Mouse (Mus musculus): Measurements from ENCODE around the gene Lrp4. TPM values are rescaled to one million over a fixed set of nuclear protein-coding genes. Genes with fewer than 3 reads are reported as not detected.
A peak's percentile ranks its signal among the peaks of the same experiment; 100 is the strongest.

Lrp4 gene
- polyA plus RNA-seq, 1 experiment, result 5.9 TPM

GRCm38 (mm10) chr2:91462196-91462595, 4.9 kb downstream of the Lrp4 start:
- DNase-seq, result no peak
- WGBS, result 76% methylated on average over 2 of the region's 2 CpGs
- no peaks in the 10 kb centered on the region for H3K27me3 ChIP-seq (ENCODE audit: control insufficient read depth, insufficient read depth, low read length)
- H3K4me1 ChIP-seq (ENCODE audit: control insufficient read depth, insufficient read depth, low read length), result no peaks in the 10 kb centered on the region
- no peak overlapping the region for H3K27ac ChIP-seq (ENCODE audit: insufficient read depth, low read length)
- no peak for TF ChIP-seq CTCF (IDR thresholded peaks at IDR 0.05; ENCODE audit: borderline replicate concordance, insufficient read depth, low read depth, low read length)
- no peak for TF ChIP-seq POLR2A (IDR thresholded peaks at IDR 0.05; ENCODE audit: borderline replicate concordance, insufficient read depth, low read length)
- H3K4me3 ChIP-seq (replicated peaks; ENCODE audit: insufficient read depth, low read depth, low read length), result no peak overlapping the region

GRCm38 (mm10) chr2:91462681-91463080, 5.4 kb downstream of the Lrp4 start:
- WGBS, result 41% methylated on average over 12 of the region's 12 CpGs
- TF ChIP-seq POLR2A (IDR thresholded peaks at IDR 0.05; ENCODE audit: borderline replicate concordance, insufficient read depth, low read length) (no peak), CTCF (IDR thresholded peaks at IDR 0.05; ENCODE audit: borderline replicate concordance, insufficient read depth, low read depth, low read length) (no peak)

GRCm38 (mm10) chr2:91465934-91466333, 8.6 kb downstream of the Lrp4 start:
- H3K4me1 ChIP-seq (ENCODE audit: control insufficient read depth, insufficient read depth, low read length), result no peaks in the 10 kb centered on the region
- no peak overlapping the region for H3K27ac ChIP-seq (ENCODE audit: insufficient read depth, low read length)
- no peak overlapping the region for H3K4me3 ChIP-seq (replicated peaks; ENCODE audit: insufficient read depth, low read depth, low read length)
- WGBS, result 90% methylated on average over 3 of the region's 3 CpGs
- DNase-seq, result no peak
- no peak for TF ChIP-seq CTCF (IDR thresholded peaks at IDR 0.05; ENCODE audit: borderline replicate concordance, insufficient read depth, low read depth, low read length)
- TF ChIP-seq POLR2A (IDR thresholded peaks at IDR 0.05; ENCODE audit: borderline replicate concordance, insufficient read depth, low read length), result no peak
- H3K27me3 ChIP-seq (ENCODE audit: control insufficient read depth, insufficient read depth, low read length), result no peaks in the 10 kb centered on the region

More at GRCm38 (mm10) chr2:91462681-91463080, 5.4 kb downstream of the Lrp4 start:
- Histone ChIP-seq H3K27ac (ENCODE audit: insufficient read depth, low read length) (no peak overlapping the region), H3K4me1 (ENCODE audit: control insufficient read depth, insufficient read depth, low read length) (no peaks in the 10 kb centered on the region), H3K4me3 (replicated peaks; ENCODE audit: insufficient read depth, low read depth, low read length) (no peak overlapping the region), H3K27me3 (ENCODE audit: control insufficient read depth, insufficient read depth, low read length) (no peaks in the 10 kb centered on the region)
- DNase-seq, result no peak

GRCm38 (mm10) chr2:91467613-91468012, 10.3 kb downstream of the Lrp4 start:
- H3K4me3 ChIP-seq (replicated peaks; ENCODE audit: insufficient read depth, low read depth, low read length), result peak overlapping the region; percentile 17
- H3K27ac ChIP-seq (ENCODE audit: insufficient read depth, low read length), result no peak overlapping the region
- no peak for TF ChIP-seq POLR2A (IDR thresholded peaks at IDR 0.05; ENCODE audit: borderline replicate concordance, insufficient read depth, low read length)
- TF ChIP-seq CTCF (IDR thresholded peaks at IDR 0.05; ENCODE audit: borderline replicate concordance, insufficient read depth, low read depth, low read length), result no peak
- peak in 1 of 2 experiments; percentile 43 for DNase-seq
- H3K27me3 ChIP-seq (ENCODE audit: control insufficient read depth, insufficient read depth, low read length), result no peaks in the 10 kb centered on the region
- 18% methylated on average over 8 of the region's 8 CpGs for WGBS
- no peaks in the 10 kb centered on the region for H3K4me1 ChIP-seq (ENCODE audit: control insufficient read depth, insufficient read depth, low read length)

- 43% methylated on average over 7 of the region's 7 CpGs for WGBS
- Histone ChIP-seq H3K27me3 (ENCODE audit: control insufficient read depth, insufficient read depth, low read length) (no peaks in the 10 kb centered on the region), H3K4me3 (replicated peaks; ENCODE audit: insufficient read depth, low read depth, low read length) (no peak overlapping the region), H3K4me1 (ENCODE audit: control insufficient read depth, insufficient read depth, low read length) (no peaks in the 10 kb centered on the region; the same call in 1 of the 2 replicates), H3K27ac (ENCODE audit: insufficient read depth, low read length) (peak overlapping the region; percentile 56; the same call in 1 of the 2 replicates)
- TF ChIP-seq POLR2A (IDR thresholded peaks at IDR 0.05; ENCODE audit: borderline replicate concordance, insufficient read depth, low read length), result no peak
- TF ChIP-seq CTCF (IDR thresholded peaks at IDR 0.05; ENCODE audit: borderline replicate concordance, insufficient read depth, low read depth, low read length), result no peak
- DNase-seq, result peak in 1 of 2 experiments; percentile 58
Measured at GRCm38 (mm10) chr2:91470055-91470647, 12.8 kb downstream of the Lrp4 start.

GRCm38 (mm10) chr2:91474358-91474757, 17.0 kb downstream of the Lrp4 start:
- TF ChIP-seq CTCF (IDR thresholded peaks at IDR 0.05; ENCODE audit: borderline replicate concordance, insufficient read depth, low read depth, low read length) (no peak), POLR2A (IDR thresholded peaks at IDR 0.05; ENCODE audit: borderline replicate concordance, insufficient read depth, low read length) (no peak)
- Histone ChIP-seq H3K4me1 (ENCODE audit: control insufficient read depth, insufficient read depth, low read length) (peaks cover 7% of the 10 kb centered on the region), H3K27me3 (ENCODE audit: control insufficient read depth, insufficient read depth, low read length) (no peaks in the 10 kb centered on the region), H3K27ac (ENCODE audit: insufficient read depth, low read length) (no peak overlapping the region), H3K4me3 (replicated peaks; ENCODE audit: insufficient read depth, low read depth, low read length) (no peak overlapping the region)
- 45% methylated on average over 12 of the region's 12 CpGs for WGBS
- no peak for DNase-seq

- TF ChIP-seq CTCF (IDR thresholded peaks at IDR 0.05; ENCODE audit: borderline replicate concordance, insufficient read depth, low read depth, low read length) (no peak), POLR2A (IDR thresholded peaks at IDR 0.05; ENCODE audit: borderline replicate concordance, insufficient read depth, low read length) (no peak)
- H3K27ac ChIP-seq (ENCODE audit: insufficient read depth, low read length), result no peak overlapping the region
- DNase-seq, result no peak
- peaks cover 12% of the 10 kb centered on the region for H3K4me1 ChIP-seq (ENCODE audit: control insufficient read depth, insufficient read depth, low read length)
- H3K4me3 ChIP-seq (replicated peaks; ENCODE audit: insufficient read depth, low read depth, low read length), result no peak overlapping the region
- WGBS, result 68% methylated on average over 7 of the region's 7 CpGs
- H3K27me3 ChIP-seq (ENCODE audit: control insufficient read depth, insufficient read depth, low read length), result no peaks in the 10 kb centered on the region
Measured at GRCm38 (mm10) chr2:91475791-91476190, 18.5 kb downstream of the Lrp4 start.

- Histone ChIP-seq H3K27ac (ENCODE audit: insufficient read depth, low read length) (no peak overlapping the region), H3K4me3 (replicated peaks; ENCODE audit: insufficient read depth, low read depth, low read length) (no peak overlapping the region), H3K27me3 (ENCODE audit: control insufficient read depth, insufficient read depth, low read length) (no peaks in the 10 kb centered on the region), H3K4me1 (ENCODE audit: control insufficient read depth, insufficient read depth, low read length) (peaks cover 12% of the 10 kb centered on the region)
- DNase-seq, result peak; percentile 52 to 55
- TF ChIP-seq POLR2A (IDR thresholded peaks at IDR 0.05; ENCODE audit: borderline replicate concordance, insufficient read depth, low read length) (no peak), CTCF (IDR thresholded peaks at IDR 0.05; ENCODE audit: borderline replicate concordance, insufficient read depth, low read depth, low read length) (no peak)
- 32% methylated on average over 17 of the region's 17 CpGs for whole genome bisulfite sequencing
Measured at GRCm38 (mm10) chr2:91476251-91476661, 18.9 kb downstream of the Lrp4 start.
